Mouse (Mus musculus) small intestine, adult 2 months (tissue): Measurements from ENCODE around the gene Lamb3.

Experiments
- CTCF ChIP-seq: fragments of 200-500 bp; IDR thresholded peaks from 2 replicates; pipeline ENCODE4 v1.5.1; 2012; ENCODE audit warnings: low read depth, mild to moderate bottlenecking, control low read depth, inconsistent platforms, low read length, moderate library complexity, mixed read lengths; ENCODE audit not compliant: insufficient replicate concordance, insufficient read length; ENCODE audit errors: extremely low read depth
- POLR2A ChIP-seq: fragments of 200-500 bp; IDR thresholded peaks from 2 replicates; pipeline ENCODE4 v1.6.1; 2012; ENCODE audit warnings: low read depth, mild to moderate bottlenecking, control low read depth, inconsistent platforms, low read length, moderate library complexity

DNA sequence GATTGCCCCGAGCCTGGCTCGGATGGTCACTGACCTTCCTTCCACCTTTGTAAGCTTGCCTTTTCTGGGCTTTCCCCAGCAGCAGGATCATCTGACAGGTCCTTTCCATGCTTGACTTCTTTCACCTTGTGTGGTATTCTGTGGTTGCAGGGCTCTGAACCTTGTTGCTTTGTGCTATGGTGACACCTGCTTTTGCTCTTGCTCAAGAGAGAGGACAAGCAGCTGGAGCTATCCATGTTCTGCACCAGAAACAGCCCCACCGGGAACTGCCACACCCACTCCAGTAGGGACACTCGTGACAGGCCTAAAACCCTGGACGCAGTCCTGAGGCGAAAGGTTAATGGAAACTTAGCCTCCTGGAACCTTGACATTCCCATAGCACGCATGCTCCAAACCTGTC is 43.9 kb downstream of the Lamb3 start:
- TF ChIP-seq CTCF (no peak), POLR2A (no peak)
